In the genomic region with DNA sequence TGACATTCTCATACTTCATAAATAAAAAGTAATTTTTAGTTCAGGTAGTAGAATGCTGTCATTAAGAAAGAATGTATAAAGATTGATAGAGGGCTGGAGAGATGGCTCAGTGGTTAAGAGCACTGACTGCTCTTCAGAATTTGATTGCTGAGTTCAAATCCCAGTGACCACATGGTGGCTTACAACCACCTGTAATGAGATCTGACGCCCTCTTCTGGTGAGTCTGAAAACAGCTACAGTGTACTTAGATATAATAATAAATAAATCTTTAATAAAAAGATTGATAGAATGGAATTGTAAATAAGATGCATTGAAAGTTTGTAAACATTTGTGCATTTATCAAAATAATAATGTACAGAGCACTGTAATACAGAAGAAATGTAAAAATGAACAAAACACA, we compare ENCODE assay signal across 20 mouse cellular contexts. TPM values are rescaled to one million over a fixed set of nuclear protein-coding genes. Genes with fewer than 3 reads are reported as not detected.
A peak's percentile ranks its signal among the peaks of the same experiment; 100 is the strongest.
DNase-seq lines count a peak whose midpoint lies in the region; ATAC-seq and TF ChIP-seq lines count a peak whose summit lies in the region.
"Had no signal": no experiment of that assay in that cellular context is flagged by ENCODE, and none has a peak within 500 bp of the region (broad histone marks: within the 10 kb centered on the region; RNA-seq: fewer than 3 reads in every experiment).

No protein-coding gene starts in this region.

- TF ChIP-seq CTCF in gastrocnemius, adult 2 months (IDR thresholded peaks at IDR 0.05): peak; percentile 30; the same call in 1 of the 2 replicates
- peak; percentile 26; the same call in 1 of the 2 replicates for TF ChIP-seq CTCF in liver, embryonic 14.5 days (IDR thresholded peaks at IDR 0.05; ENCODE audit: low read depth)

- 0% methylated on average over 1 of the region's 1 CpGs for WGBS in liver, embryonic 14.5 days (ENCODE audit: insufficient replicate concordance)
- WGBS in liver, embryonic 11.5 days: 8% methylated on average over 1 of the region's 1 CpGs

- H3K36me3 ChIP-seq in liver, embryonic 14.5 days (replicated peaks; ENCODE audit: control insufficient read depth, insufficient read depth, low read depth): no peaks in the 10 kb centered on the region
- no peaks in the 10 kb centered on the region for H3K36me3 ChIP-seq in liver, embryonic 11.5 days (ENCODE audit: control insufficient read depth, insufficient read depth, low read length)
- H3K36me3 ChIP-seq: embryonic facial prominence, embryonic 12.5 days; heart, embryonic 10.5 days; limb, embryonic 15.5 days; midbrain, embryonic 12.5 days had no signal

- no peak for ATAC-seq in liver, embryonic 14.5 days (ENCODE audit: insufficient read depth)
- ATAC-seq in liver, embryonic 11.5 days (replicated peaks; ENCODE audit: low FRiP score): no peak
- ATAC-seq: forebrain, embryonic 13.5 days had no signal

- H3K27ac ChIP-seq in gastrocnemius, adult 2 months: no peak overlapping the region
- no peak overlapping the region for H3K27ac ChIP-seq in liver, embryonic 14.5 days
- H3K27ac ChIP-seq in liver, embryonic 11.5 days (ENCODE audit: low read depth, low read length): no peak overlapping the region
- H3K27ac ChIP-seq: embryonic facial prominence, embryonic 12.5 days; forebrain, embryonic 13.5 days; heart, embryonic 10.5 days; limb, embryonic 15.5 days; midbrain, embryonic 12.5 days had no signal

- H3K27me3 ChIP-seq in liver, embryonic 14.5 days (ENCODE audit: control insufficient read depth, insufficient read depth, low read length): peaks cover 19% of the 10 kb centered on the region
- H3K27me3 ChIP-seq in liver, embryonic 11.5 days (replicated peaks; ENCODE audit: control insufficient read depth, insufficient read depth, low read length): peaks cover 23% of the 10 kb centered on the region
- H3K27me3 ChIP-seq: forebrain, embryonic 13.5 days had no signal

- no peak overlapping the region for H3K9ac ChIP-seq in liver, embryonic 14.5 days (replicated peaks)
- H3K9ac ChIP-seq in liver, embryonic 11.5 days (ENCODE audit: low read depth, low read length): no peak overlapping the region
- H3K9ac ChIP-seq: embryonic facial prominence, embryonic 12.5 days; forebrain, embryonic 13.5 days; limb, embryonic 15.5 days; midbrain, embryonic 12.5 days had no signal

- no peak for TF ChIP-seq EP300 in liver, embryonic 14.5 days (IDR thresholded peaks at IDR 0.05; ENCODE audit: low read depth)

- H3K4me3 ChIP-seq in gastrocnemius, adult 2 months: no peak overlapping the region
- no peak overlapping the region for H3K4me3 ChIP-seq in liver, embryonic 14.5 days (ENCODE audit: insufficient read depth in 1 of 2, low read depth in 2 of 2, low read length in 2 of 2)
- H3K4me3 ChIP-seq in liver, embryonic 11.5 days (ENCODE audit: low read depth, low read length): no peak overlapping the region
- H3K4me3 ChIP-seq: embryonic facial prominence, embryonic 12.5 days; erythroblast, embryonic 14.5 days; forebrain, embryonic 13.5 days; heart, embryonic 10.5 days; limb, embryonic 15.5 days; midbrain, embryonic 12.5 days had no signal

- no peaks in the 10 kb centered on the region for H3K4me1 ChIP-seq in liver, embryonic 14.5 days (replicated peaks; ENCODE audit: control insufficient read depth in 2 of 2, insufficient read depth in 2 of 2, low read length in 1 of 2)
- H3K4me1 ChIP-seq in liver, embryonic 11.5 days (replicated peaks; ENCODE audit: control insufficient read depth, insufficient read depth, low read length): no peaks in the 10 kb centered on the region

- no peaks in the 10 kb centered on the region for H3K9me3 ChIP-seq in liver, embryonic 14.5 days (ENCODE audit: control insufficient read depth, low read length)
- H3K9me3 ChIP-seq in liver, embryonic 11.5 days (ENCODE audit: control insufficient read depth, low read length): no peaks in the 10 kb centered on the region
- H3K9me3 ChIP-seq: embryonic facial prominence, embryonic 12.5 days; forebrain, embryonic 13.5 days; heart, embryonic 10.5 days; limb, embryonic 15.5 days; midbrain, embryonic 12.5 days had no signal

- intact Hi-C loops in gastrocnemius, adult 2 months (cut with DNase I): no loop called here

- no peak overlapping the region for H3K4me2 ChIP-seq in liver, embryonic 14.5 days (ENCODE audit: low read depth)
- H3K4me2 ChIP-seq in liver, embryonic 11.5 days: no peak overlapping the region
- H3K4me2 ChIP-seq: embryonic facial prominence, embryonic 12.5 days; forebrain, embryonic 13.5 days; limb, embryonic 15.5 days; midbrain, embryonic 12.5 days had no signal

- no peak for DNase-seq in gastrocnemius, adult 2 months
- no peak for DNase-seq in gastrocnemius, adult 8-10 months (ENCODE audit: low spot score in 2 of 2)
- DNase-seq in liver, embryonic 14.5 days (ENCODE audit: low read depth in 3 of 3, low spot score in 3 of 3): no peak
- no peak for DNase-seq in liver, embryonic 11.5 days (ENCODE audit: low spot score)
- DNase-seq in A20 (ENCODE audit: low read depth, low spot score) (peak; percentile 34), ZHBTc4 (ENCODE audit: low read depth, low spot score) (peak; percentile 18)
- DNase-seq in cerebellum, adult 18-20 months: no peak
- no peak for DNase-seq in cerebellum, postnatal 10 days
- DNase-seq: adrenal gland, adult 2 months; cerebellum, adult 9-10 months; lung, adult 2 months; spleen, adult 18-20 months; thymus, adult 18-20 months; thymus, postnatal 4 days had no signal

RNA-seq across cellular contexts. Expression of a gene that starts 2.5 kb away (rescaled TPM):
- 1 to 10 TPM; 4.7 to 5.6 TPM for total RNA-seq in gastrocnemius, adult 2 months (2021)
- total RNA-seq in gastrocnemius, adult 8-10 months (2022): 1 to 10 TPM; 3.2 to 4.8 (median 4.1) TPM
- polyA plus RNA-seq in liver, embryonic 14.5 days (2012; rRNA removed): 0.10 and 0.16 TPM in 2 replicates
- polyA plus RNA-seq in liver, embryonic 14.5 days (2014; fragmentation: Nextera tagmentation; extraction: Ambion mirVana): 0.06 TPM in 1 of 2 replicates, not detected in the other
- polyA plus RNA-seq in liver, embryonic 11.5 days (2014; fragmentation: Nextera tagmentation; extraction: Ambion mirVana): 0.58 and 0.81 TPM in 2 replicates
- polyA plus RNA-seq: erythroblast, embryonic 14.5 days had no signal

RNA-seq across cellular contexts. Expression of a gene that starts 7.1 kb away (rescaled TPM):
- 10 to 100 TPM in 1 of 2 experiments, 1 to 10 TPM in 1; 9.4 to 10.9 TPM for total RNA-seq in gastrocnemius, adult 2 months (2021)
- total RNA-seq in gastrocnemius, adult 8-10 months (2022): 1 to 10 TPM; 7.0 to 9.4 (median 7.8) TPM
- polyA plus RNA-seq in liver, embryonic 14.5 days (2012; rRNA removed): 1.8 and 2.7 TPM in 2 replicates
- polyA plus RNA-seq in liver, embryonic 14.5 days (2014; fragmentation: Nextera tagmentation; extraction: Ambion mirVana): 9.6 TPM in 2 replicates
- 27.5 and 31.0 TPM in 2 replicates for polyA plus RNA-seq in liver, embryonic 11.5 days (2014; fragmentation: Nextera tagmentation; extraction: Ambion mirVana)
- polyA plus RNA-seq: erythroblast, embryonic 14.5 days had no signal

Comparison
In these comparisons a context has a peak if more than half of its experiments do, and no peak if none do; other contexts are left out.
1. DNase-seq: peak in A20 (single experiment) and ZHBTc4 (single experiment); none in gastrocnemius, adult 2 months (single experiment), gastrocnemius, adult 8-10 months (0 of 2), liver, embryonic 14.5 days (0 of 3), liver, embryonic 11.5 days (single experiment), cerebellum, adult 18-20 months (0 of 2) and cerebellum, postnatal 10 days (0 of 2).